Mouse (Mus musculus) stomach, postnatal 0 days (tissue): ENCODE results near the gene I830077J02Rik.

Experiments used
- CTCF ChIP-seq: IDR thresholded peaks from 2 replicates; pipeline ENCODE4 v1.5.1; 2016; ENCODE audit warnings: antibody characterized with exemption, low read depth, mild to moderate bottlenecking, moderate library complexity
- EP300 ChIP-seq: optimal IDR thresholded peaks from 2 replicates; pipeline ENCODE3; 2016; ENCODE audit warnings: antibody characterized with exemption

DNA sequence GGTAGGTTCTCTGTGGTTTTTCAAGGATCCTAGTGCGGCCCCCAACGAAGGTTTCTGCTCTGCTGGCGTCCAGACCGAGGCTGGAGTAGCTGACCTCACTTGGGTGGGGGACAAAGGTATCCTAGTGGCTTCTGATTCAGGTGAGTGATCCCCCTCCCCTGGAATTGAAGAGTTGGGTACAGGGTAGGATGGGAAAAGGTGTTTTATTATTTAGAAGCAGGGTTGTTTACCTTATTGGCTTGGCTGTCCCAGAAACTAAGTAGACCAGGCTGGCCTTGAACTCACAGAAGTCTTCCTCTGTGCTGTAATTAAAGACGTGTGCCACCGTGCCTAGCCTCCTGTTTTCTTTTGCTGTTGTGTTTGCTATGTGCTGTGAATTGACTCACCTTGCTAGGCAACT, 27.5 kb upstream of the I830077J02Rik start, which contains the start of gene Atp5f1:
- no peak for TF ChIP-seq CTCF
- no peak for TF ChIP-seq EP300
